In the genomic region with DNA sequence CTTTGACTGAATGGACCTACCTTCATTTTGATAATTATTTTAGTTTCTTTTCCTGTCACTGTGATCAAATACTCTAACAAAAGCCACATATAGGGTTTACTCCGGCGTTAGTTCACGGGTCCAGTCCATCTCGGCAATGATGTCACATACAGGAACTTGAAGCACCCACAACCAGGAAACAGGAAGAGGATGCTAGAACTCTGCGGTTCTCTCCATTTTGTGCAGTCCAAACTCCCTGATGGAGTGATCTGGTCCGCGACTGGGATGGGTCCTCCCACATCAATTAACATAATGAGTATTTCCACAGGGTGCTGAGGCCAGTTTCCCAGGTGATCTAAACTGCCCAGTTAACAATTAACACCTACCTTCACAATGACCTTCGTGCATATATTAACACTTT, we compare ENCODE assay signal across 17 mouse cellular contexts.
"Had no signal": no experiment of that assay in that cellular context is flagged by ENCODE, and none has a peak within 500 bp of the region (broad histone marks: within the 10 kb centered on the region; RNA-seq: fewer than 3 reads in every experiment).

No protein-coding gene starts in this region.

- H3K4me1 ChIP-seq: limb, embryonic 15.5 days; midbrain, embryonic 12.5 days; midbrain, embryonic 15.5 days; neural tube, embryonic 12.5 days; neural tube, embryonic 15.5 days; stomach, embryonic 15.5 days had no signal

- H3K36me3 ChIP-seq: stomach, embryonic 15.5 days had no signal

- H3K27me3 ChIP-seq: limb, embryonic 12.5 days; limb, embryonic 15.5 days; liver, embryonic 12.5 days; midbrain, embryonic 12.5 days; midbrain, embryonic 15.5 days; neural tube, embryonic 12.5 days; neural tube, embryonic 15.5 days; stomach, embryonic 15.5 days had no signal

- H3K27ac ChIP-seq: limb, embryonic 12.5 days; limb, embryonic 15.5 days; midbrain, embryonic 12.5 days; midbrain, embryonic 15.5 days; neural tube, embryonic 12.5 days; neural tube, embryonic 15.5 days; stomach, embryonic 15.5 days had no signal

- ATAC-seq: intestine, embryonic 16.5 days; midbrain, embryonic 15.5 days had no signal

- H3K4me2 ChIP-seq: limb, embryonic 12.5 days; limb, embryonic 15.5 days; midbrain, embryonic 12.5 days; midbrain, embryonic 15.5 days; neural tube, embryonic 12.5 days; neural tube, embryonic 15.5 days; stomach, embryonic 15.5 days had no signal

- H3K9ac ChIP-seq: limb, embryonic 12.5 days; limb, embryonic 15.5 days; liver, embryonic 12.5 days; midbrain, embryonic 12.5 days; midbrain, embryonic 15.5 days; neural tube, embryonic 12.5 days; neural tube, embryonic 15.5 days; stomach, embryonic 15.5 days had no signal

- H3K4me3 ChIP-seq: limb, embryonic 12.5 days; limb, embryonic 15.5 days; liver, embryonic 12.5 days; midbrain, embryonic 12.5 days; midbrain, embryonic 15.5 days; neural tube, embryonic 12.5 days; neural tube, embryonic 15.5 days; stomach, embryonic 15.5 days had no signal

- DNase-seq: kidney, postnatal 10 days; left cerebral cortex, postnatal 4 days; lung, adult 2 months; right cerebral cortex, adult 18-20 months; right cerebral cortex, postnatal 14 days; spleen, adult 18-20 months; thymus, adult 18-20 months; thymus, postnatal 36 days had no signal

- H3K9me3 ChIP-seq: limb, embryonic 12.5 days; limb, embryonic 15.5 days; liver, embryonic 12.5 days; midbrain, embryonic 12.5 days; midbrain, embryonic 15.5 days; neural tube, embryonic 12.5 days; neural tube, embryonic 15.5 days; stomach, embryonic 15.5 days had no signal
